Mouse (Mus musculus) T-cell, adult 2 months (primary cell): ENCODE results near the gene Gpld1.

ENCODE experiments used
- DNase-seq: peaks from one replicate; pipeline ENCODE4 v3.0.0; 2022; ENCODE audit warnings: low spot score

The Gpld1 gene

GRCm38 (mm10) chr13:25022386-25022785 is 79.4 kb downstream of the Gpld1 start:
- DNase-seq, result no peak

GRCm38 (mm10) chr13:25023129-25023528 is 80.2 kb downstream of the Gpld1 start:
- DNase-seq, result no peak

GRCm38 (mm10) chr13:25024655-25025054 is 81.7 kb downstream of the Gpld1 start:
- DNase-seq, result peak; percentile 22

GRCm38 (mm10) chr13:25026409-25027113 is 83.6 kb downstream of the Gpld1 start:
- DNase-seq, result no peak

GRCm38 (mm10) chr13:25027114-25027425 is 84.1 kb downstream of the Gpld1 start:
- no peak for DNase-seq

GRCm38 (mm10) chr13:25039488-25039887 is 96.5 kb downstream of the Gpld1 start:
- no peak for DNase-seq
